Mouse (Mus musculus): Measurements from ENCODE around the gene Cfap54.

GRCm38 (mm10) chr10:93079486-93079885 lies 1.9 kb downstream of the Cfap54 start:
- TF ChIP-seq CTCF (IDR thresholded peaks at IDR 0.05; ENCODE audit: extremely low read depth, insufficient read depth, insufficient read length, insufficient replicate concordance) (no peak), POLR2A (IDR thresholded peaks at IDR 0.05; ENCODE audit: low read depth, low read length) (no peak)

Data from spleen, adult 2 months (tissue).